Mouse (Mus musculus): ENCODE data around the gene Corin.

GRCm38 (mm10) chr5:72464932-72465331 lies 39.3 kb downstream of the Corin start:
- TF ChIP-seq CTCF (IDR thresholded peaks at IDR 0.05; ENCODE audit: low read depth, low read length), result no peak
- TF ChIP-seq POLR2A (IDR thresholded peaks at IDR 0.05; ENCODE audit: extremely low read depth, insufficient read depth, low read length), result no peak

Data from liver, adult 2 months (tissue).